Mouse (Mus musculus): ENCODE measurements at regions not wholly inside any gene's neighbourhood (a gene's known extent, or its start where the extent isn't known, plus 50 kb on each side); places are given as distances from the start of the nearest gene placed in this dataset.

DNA sequence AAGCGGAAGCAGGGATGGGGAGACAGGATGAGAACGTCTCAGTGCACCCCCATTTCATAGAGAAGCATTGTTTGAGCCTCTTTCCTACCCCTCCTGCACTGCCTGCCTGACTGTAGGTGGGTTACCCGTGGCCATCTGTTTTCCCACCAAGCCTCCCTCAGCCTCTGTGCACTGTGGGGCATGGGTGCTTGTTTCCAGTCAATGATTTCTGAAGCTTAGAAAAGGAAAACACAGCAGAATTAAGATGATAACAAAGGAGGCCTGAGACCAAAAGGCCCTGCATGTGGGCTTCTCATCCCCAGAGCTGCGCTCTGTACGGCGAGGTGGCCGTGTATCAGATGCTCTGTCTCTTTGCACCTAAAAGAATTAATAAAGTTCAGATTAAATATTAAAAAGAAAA, 92.9 kb upstream of the Pabpc6 start:
- TF ChIP-seq GATA4 (IDR thresholded peaks at IDR 0.05; ENCODE audit: insufficient replicate concordance, low read length), result no peak

GRCm38 (mm10) chr17:9760706-9761059, 91.2 kb upstream of the Pabpc6 start:
- TF ChIP-seq GATA4 (IDR thresholded peaks at IDR 0.05; ENCODE audit: insufficient replicate concordance, low read length), result no peak

DNA sequence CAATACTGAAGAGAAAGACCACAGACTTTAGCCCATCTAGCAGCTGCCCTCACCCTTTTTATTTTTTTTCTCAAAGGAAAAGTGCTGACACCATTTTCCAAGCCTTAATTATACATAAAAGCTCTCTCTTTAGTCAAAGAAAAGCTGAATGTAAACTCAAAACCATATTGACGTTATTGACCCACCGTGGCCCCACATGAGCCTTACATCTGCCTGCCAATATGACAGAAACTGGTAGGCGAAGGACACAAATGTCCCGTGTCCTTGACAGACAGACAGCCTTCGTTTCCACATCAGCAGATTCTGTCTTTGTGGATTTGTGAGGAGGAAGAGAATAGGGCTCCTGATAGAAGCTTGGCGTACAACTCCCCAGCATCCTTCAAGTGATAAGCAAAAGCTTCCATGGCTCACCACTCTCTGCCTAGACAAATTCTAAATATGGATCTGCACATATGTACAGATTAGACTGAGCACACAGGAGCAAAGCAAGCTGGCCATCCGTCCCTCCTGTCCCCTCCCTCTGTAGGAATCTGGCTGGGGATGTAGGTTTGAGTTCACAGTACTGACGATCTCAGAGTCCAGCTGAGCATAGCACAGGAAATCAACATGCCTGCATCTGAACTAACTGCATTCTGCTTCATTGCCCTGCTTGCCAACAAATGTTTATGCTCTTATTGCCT, 90.6 kb upstream of the Pabpc6 start:
- TF ChIP-seq GATA4 (IDR thresholded peaks at IDR 0.05; ENCODE audit: insufficient replicate concordance, low read length), result no peak

DNA sequence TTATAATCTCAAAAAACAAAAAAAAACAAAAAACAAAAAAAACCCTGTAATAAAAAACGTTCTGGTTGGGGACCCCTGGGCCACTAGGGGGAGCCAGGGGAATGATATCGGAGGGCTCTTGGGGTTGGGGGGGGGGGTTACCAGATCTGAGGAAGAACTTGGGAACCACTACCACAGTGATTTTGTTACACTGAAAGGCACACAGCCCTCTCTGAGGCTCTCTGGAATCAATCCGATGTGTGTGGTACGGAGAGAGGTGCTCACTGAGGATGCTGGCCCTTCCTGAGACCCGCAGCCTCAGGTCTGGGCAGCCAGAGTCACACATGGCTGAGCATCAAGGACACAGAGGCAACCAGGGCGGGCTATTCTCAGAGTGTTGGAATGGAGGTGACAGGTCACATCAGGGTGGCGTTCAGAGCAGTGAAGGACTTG, 89.9 kb upstream of the Pabpc6 start:
- no peak for TF ChIP-seq GATA4 (IDR thresholded peaks at IDR 0.05; ENCODE audit: insufficient replicate concordance, low read length)

DNA sequence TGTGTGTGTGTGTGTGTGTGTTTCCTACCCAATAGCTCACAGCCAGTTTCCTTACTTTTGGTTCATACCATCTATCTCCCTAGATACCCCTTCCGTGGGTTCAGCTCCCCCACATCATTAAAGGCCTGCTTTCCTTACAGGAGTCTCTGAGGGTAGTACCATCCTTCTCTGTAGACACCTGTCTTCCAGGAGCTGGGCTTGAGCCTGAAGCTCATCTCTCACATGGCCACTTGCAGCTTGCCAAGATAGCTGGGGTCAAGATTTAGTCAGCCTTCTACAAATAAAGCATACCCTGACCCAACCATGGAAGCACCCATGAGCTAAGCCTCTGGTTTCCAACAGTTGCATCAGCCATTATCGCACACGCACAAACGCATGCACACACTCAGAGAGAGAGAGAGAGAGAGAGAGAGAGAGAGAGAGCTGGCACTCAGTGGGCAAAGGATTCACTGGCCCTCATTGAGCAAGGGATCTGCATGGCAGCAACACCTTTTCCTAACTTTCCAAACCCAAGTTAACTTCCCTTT, 88.3 kb upstream of the Pabpc6 start:
- TF ChIP-seq GATA4 (IDR thresholded peaks at IDR 0.05; ENCODE audit: insufficient replicate concordance, low read length), result no peak

DNA sequence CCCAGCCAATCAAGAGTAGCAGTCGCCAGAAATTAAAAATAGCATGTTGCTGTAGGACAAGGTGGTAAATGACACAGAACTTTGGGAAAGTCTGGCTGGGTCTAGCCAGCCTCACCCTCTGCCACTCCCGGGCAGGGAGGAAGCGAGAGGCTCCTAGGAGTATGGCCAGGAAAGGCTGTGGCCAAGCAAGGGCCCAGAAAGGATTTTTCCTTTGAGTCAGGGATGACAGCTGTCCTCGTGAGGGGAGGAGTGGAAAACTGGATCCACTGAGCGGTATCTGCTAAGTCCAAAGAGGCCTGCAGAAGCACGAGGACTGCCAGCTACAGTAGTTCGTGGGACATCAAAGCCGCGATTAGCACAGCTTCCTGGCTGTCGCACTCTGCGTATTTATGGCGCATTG, 87.2 kb upstream of the Pabpc6 start:
- TF ChIP-seq GATA4 (IDR thresholded peaks at IDR 0.05; ENCODE audit: insufficient replicate concordance, low read length), result no peak

DNA sequence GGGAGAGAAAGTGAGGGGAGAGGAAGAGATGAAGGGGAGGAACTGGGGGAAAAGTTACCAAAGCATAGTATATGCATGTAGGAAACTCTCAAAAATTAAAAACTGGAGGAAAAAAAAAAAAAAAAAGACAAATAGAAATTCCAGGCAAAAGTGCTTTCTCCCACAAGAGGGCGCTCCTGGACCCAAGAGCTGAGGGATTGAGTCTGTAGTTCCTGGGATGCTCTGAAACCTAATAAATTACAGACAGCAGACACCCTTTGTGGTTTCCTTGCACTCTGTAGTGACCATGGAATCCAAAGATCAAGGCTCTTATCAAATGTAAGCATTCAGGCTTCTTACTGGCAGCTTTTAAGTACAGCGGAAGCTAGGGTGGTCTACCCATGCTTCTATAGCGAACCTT, 86.7 kb upstream of the Pabpc6 start:
- no peak for TF ChIP-seq GATA4 (IDR thresholded peaks at IDR 0.05; ENCODE audit: insufficient replicate concordance, low read length)

- TF ChIP-seq GATA4 (IDR thresholded peaks at IDR 0.05; ENCODE audit: insufficient replicate concordance, low read length), result no peak
Measured at GRCm38 (mm10) chr17:9755576-9755975, 86.1 kb upstream of the Pabpc6 start.

DNA sequence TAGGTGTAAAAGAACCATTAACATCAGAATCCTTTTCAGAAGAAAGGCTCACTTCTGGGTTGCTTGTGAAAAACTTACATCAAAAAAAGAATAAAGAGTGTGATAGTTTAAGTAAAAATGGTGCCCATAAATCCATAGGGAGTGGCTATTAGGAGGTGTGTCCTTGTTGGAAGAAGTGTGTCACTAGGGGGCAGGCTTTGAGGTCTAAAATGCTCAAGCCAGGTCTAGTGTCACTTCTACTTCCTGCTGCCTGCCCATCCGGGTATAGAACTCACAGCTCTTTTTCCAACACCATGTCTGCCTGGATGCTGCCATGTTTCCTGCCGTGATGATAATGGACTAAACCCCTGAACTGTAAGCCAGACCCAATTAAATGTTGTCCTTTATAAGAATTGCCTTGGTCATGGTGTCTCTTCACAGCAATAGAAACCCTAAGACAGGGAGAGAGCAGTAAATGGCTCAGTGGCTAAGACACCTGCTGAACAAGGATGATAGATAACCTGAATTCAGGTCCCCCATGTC, 85.4 kb upstream of the Pabpc6 start:
- no peak for TF ChIP-seq GATA4 (IDR thresholded peaks at IDR 0.05; ENCODE audit: insufficient replicate concordance, low read length)

DNA sequence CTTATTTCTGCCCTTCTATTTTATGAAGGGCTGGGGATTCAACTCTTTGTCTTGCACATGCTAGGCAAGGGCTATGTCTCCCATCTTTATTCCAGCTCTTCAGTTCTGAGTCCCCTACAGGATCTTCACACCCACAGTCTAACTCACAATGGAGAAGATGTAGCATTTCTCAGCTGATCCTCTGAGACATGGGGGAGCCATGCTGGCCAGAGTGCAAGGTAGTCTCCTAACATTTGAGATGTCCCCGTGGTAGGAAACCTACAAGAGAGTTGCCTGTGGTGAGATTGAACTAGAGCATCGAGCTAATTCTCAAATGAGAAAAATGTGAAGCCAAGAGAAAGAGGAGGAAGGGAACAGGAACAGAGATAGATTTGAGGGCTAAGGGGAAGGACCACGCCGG, 83.3 kb upstream of the Pabpc6 start:
- no peak for TF ChIP-seq GATA4 (IDR thresholded peaks at IDR 0.05; ENCODE audit: insufficient replicate concordance, low read length)

DNA sequence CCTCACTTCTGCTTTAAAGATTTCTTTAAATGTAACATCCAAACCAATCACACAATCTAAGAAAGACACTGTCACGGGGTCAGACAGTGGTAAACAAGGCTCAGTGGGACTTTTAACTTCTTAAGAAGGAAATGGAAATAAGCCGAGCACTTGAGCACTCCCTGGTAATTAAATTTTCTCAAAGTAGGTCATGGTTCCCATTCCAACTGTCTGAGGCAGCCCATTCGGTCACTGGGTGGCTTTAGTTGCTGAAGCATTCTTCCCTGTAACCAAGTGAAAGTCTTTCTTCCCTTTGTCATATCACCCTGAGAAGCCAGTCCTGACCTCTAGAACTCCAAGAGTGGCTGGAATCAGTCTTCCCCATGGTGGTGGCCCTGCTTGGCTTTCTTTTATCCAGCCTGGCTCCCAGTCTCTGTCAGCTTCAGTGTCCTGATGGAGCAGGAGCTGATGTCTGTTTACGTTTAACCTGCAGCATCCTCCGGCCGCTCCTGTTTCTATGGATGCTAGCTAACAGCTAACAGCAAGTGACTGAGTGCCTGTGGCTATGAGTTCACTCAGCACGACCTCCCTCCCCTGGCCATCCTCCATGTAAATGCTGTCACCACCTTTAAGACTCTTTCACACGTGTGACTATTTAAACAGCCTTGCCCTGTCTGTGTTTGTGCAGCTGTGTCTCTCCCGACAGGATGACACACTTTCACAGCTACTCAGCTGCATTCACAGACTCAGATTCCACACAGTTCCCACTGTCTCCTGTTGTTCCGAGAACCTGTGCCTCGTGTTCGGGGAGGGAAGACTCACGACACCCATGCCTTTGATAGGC, 82.0 kb upstream of the Pabpc6 start:
- TF ChIP-seq GATA4 (IDR thresholded peaks at IDR 0.05; ENCODE audit: insufficient replicate concordance, low read length), result no peak

GRCm38 (mm10) chr17:9750046-9750445, 80.5 kb upstream of the Pabpc6 start:
- no peak for TF ChIP-seq GATA4 (IDR thresholded peaks at IDR 0.05; ENCODE audit: insufficient replicate concordance, low read length)

- TF ChIP-seq GATA4 (IDR thresholded peaks at IDR 0.05; ENCODE audit: insufficient replicate concordance, low read length), result no peak
Measured at GRCm38 (mm10) chr17:9749301-9749700, 79.8 kb upstream of the Pabpc6 start.

- no peak for TF ChIP-seq GATA4 (IDR thresholded peaks at IDR 0.05; ENCODE audit: insufficient replicate concordance, low read length)
Measured at GRCm38 (mm10) chr17:9747893-9748292, 78.4 kb upstream of the Pabpc6 start.

GRCm38 (mm10) chr17:9743342-9743741, 73.8 kb upstream of the Pabpc6 start:
- no peak for TF ChIP-seq GATA4 (IDR thresholded peaks at IDR 0.05; ENCODE audit: insufficient replicate concordance, low read length)

- TF ChIP-seq GATA4 (IDR thresholded peaks at IDR 0.05; ENCODE audit: insufficient replicate concordance, low read length), result no peak
Measured at GRCm38 (mm10) chr17:9741321-9741720, 71.8 kb upstream of the Pabpc6 start.

Data from liver, adult (tissue).